Mouse (Mus musculus): ENCODE measurements around the gene Mmp25.

DNA sequence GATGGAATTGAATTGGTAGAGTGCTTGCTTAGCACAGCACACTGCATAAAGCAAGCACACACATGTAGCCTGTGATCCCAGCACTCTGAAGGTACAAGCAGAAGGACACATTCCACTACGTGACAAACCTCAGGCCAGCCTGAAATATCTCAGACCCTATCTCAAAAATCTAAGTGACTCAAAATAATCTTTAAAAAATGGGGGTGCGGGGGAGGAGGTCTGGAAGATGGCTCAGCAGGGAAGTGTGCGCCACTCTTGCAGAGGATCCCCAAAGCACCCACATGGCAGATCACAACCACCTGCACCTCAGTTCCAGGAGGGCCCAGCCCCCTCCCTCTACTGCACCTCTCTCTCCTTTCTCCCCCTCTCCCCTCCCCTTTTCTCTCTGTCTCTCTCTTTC lies 26.4 kb upstream of the Mmp25 start:
- no peak for TF ChIP-seq POLR2A (IDR thresholded peaks at IDR 0.05; ENCODE audit: borderline replicate concordance, extremely low read depth, insufficient read depth, insufficient read length, poor library complexity, severe bottlenecking)
- TF ChIP-seq CTCF (IDR thresholded peaks at IDR 0.05; ENCODE audit: borderline replicate concordance, extremely low read depth, insufficient read depth, insufficient read length), result no peak

Measured in brain, embryonic 14.5 days (tissue).